Mouse (Mus musculus) gastrocnemius, adult 2 months (tissue): Measurements from ENCODE around the gene BC051142. TPM values are rescaled to one million over a fixed set of nuclear protein-coding genes. Genes with fewer than 3 reads are reported as not detected.
A peak's percentile ranks its signal among the peaks of the same experiment; 100 is the strongest.

Source experiments
- DNase-seq: peaks from one replicate; pipeline ENCODE4 v3.0.0; 2022
- H3K27ac ChIP-seq: fragments of 200-600 bp; 2 replicates; pipeline ENCODE4 v1.8.1; 2022; ENCODE audit warnings: mild to moderate bottlenecking
- H3K4me3 ChIP-seq: fragments of 200-600 bp; 2 replicates; pipeline ENCODE4 v1.8.1; 2022; ENCODE audit warnings: mild to moderate bottlenecking, moderate library complexity
- CTCF ChIP-seq: fragments of 200-600 bp; IDR thresholded peaks from 2 replicates; pipeline ENCODE4 v1.8.1; 2022; ENCODE audit warnings: antibody characterized with exemption, mild to moderate bottlenecking, moderate library complexity
- intact Hi-C: fragments of 180-260 bp; cut with DNase I; formaldehyde crosslinking; loops from one replicate; pipeline ENCODE4 v1.15.1; 2025
- total RNA-seq, 2 experiments: library from RNA; stranded (reverse); gene quantifications; 2 replicates each; pipeline ENCODE4 v1.2.3; 2021

BC051142 gene
- total RNA-seq, 2 experiments from 2014 or later, result 0.43 TPM; not detected in 1

DNA sequence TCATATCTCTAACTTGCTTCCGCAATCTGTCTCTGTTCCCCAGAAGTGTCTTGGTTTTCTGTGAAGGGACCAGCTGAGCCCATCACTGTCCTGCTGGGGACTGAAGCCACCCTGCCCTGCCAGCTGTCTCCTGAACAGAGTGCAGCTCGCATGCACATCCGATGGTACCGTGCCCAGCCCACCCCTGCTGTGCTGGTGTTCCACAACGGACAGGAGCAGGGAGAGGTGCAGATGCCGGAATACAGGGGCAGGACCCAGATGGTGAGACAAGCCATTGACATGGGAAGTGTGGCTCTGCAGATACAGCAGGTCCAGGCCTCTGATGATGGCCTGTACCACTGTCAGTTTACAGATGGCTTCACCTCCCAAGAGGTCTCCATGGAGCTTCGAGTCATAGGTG lies 19.2 kb upstream of the BC051142 start:
- H3K4me3 ChIP-seq, result no peak overlapping the region
- H3K27ac ChIP-seq, result no peak overlapping the region
- TF ChIP-seq CTCF, result no peak
- no peak for DNase-seq
- intact Hi-C loops, result no loop called here

- H3K4me3 ChIP-seq, result no peak overlapping the region
- H3K27ac ChIP-seq, result no peak overlapping the region
- intact Hi-C loops, result no loop called here
- TF ChIP-seq CTCF, result no peak
- no peak for DNase-seq
Measured at GRCm38 (mm10) chr17:34381876-34382275, 16.7 kb upstream of the BC051142 start.

GRCm38 (mm10) chr17:34383212-34383611 lies 15.4 kb upstream of the BC051142 start:
- DNase-seq, result no peak
- peak; percentile 13; the same call in 1 of the 2 replicates for TF ChIP-seq CTCF
- intact Hi-C loops, result no loop called here
- no peak overlapping the region for H3K4me3 ChIP-seq
- H3K27ac ChIP-seq, result no peak overlapping the region

DNA sequence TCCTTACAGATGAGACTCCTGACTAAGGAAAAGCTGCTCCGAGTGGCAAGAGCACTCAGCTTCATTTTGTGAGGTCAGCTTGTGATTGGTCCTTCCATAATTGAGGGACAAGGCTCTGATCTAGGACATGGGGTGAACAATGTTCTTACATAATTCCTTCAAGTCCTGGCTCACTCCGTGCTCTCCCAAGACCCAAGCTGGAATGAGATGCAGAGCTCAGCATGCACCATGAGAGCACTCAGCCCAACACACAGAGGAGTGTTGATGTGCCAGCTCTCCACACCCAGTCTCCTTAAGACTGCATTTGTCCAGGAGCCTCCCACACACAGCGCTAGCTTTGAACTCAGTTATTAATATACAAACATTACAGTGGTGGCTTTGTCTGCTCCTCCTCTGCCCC lies 13.9 kb upstream of the BC051142 start:
- H3K4me3 ChIP-seq, result no peak overlapping the region
- intact Hi-C loops, result no loop called here

DNA sequence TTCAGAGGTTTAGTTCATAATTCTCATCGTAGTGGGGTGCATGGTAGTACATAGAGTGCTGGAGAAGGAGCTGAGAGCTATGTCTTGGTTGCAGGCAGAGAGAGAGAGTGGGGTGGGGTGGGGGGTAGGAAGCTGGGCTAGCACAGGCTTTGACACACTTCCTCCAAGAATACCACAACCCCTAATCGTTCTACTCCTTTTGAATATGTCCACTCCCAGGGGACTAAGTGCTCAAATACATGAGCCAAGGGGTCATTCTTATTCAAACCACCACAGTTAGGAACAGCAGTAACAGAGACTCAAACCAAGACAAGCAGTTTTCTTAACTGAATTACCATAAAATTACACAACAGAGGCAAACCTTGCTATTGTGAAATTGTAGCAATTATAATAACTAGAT lies 12.0 kb upstream of the BC051142 start:
- no peak for DNase-seq
- H3K27ac ChIP-seq, result no peak overlapping the region
- intact Hi-C loops, result no loop called here

More for the DNA sequence above, 13.9 kb upstream of the BC051142 start:
- no peak overlapping the region for H3K27ac ChIP-seq
- DNase-seq, result no peak
- TF ChIP-seq CTCF, result no peak

DNA sequence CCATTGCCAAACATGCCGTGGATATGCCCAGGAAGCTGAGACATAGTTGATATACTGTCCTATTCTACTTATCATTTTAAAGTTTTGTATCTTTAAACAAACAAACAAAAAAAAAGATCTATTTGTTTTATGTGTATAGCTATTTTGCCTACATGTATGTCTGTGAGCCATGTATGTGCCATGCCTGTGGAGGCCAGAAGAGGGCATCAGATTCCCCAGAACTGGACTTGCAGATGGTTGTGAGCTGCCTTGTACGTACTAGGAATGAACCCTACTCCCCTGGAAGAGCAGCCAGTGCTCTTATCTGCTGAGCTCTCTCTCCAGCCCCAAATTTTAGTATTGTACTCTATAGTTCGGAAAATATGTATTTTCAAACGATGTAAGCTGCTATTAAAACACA lies 10.1 kb upstream of the BC051142 start:
- Histone ChIP-seq H3K27ac (no peak overlapping the region), H3K4me3 (no peak overlapping the region)
- DNase-seq, result peak; percentile 23
- TF ChIP-seq CTCF, result peak; percentile 62
- intact Hi-C loops, result no loop called here

More for the DNA sequence above, 12.0 kb upstream of the BC051142 start:
- no peak overlapping the region for H3K4me3 ChIP-seq
- no peak for TF ChIP-seq CTCF

DNA sequence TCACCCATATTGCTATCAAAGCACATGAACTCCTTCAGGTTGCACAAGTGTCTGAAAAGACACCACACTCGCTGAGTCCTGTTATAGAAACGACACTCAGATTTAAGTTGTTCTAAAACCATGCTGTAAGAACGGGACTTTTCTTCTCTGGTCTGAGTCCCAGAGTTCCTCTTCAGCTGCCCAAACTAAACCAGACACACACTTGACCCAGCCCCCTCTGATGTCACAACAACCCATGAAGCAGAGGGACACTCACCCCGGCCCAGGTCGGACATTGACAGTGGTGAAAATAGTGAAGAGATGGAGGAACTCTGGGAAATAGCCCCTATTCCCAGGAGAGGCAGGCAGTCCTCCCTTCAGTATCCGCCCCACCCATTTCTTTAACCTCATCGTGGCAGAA lies 7.1 kb upstream of the BC051142 start:
- Histone ChIP-seq H3K27ac (no peak overlapping the region), H3K4me3 (peak overlapping the region; percentile 61; the same call in 1 of the 2 replicates)
- intact Hi-C loops, result no loop called here
- peak; percentile 15 for DNase-seq
- no peak for TF ChIP-seq CTCF

GRCm38 (mm10) chr17:34392321-34392720 lies 6.3 kb upstream of the BC051142 start:
- TF ChIP-seq CTCF, result no peak
- peak; percentile 39 for DNase-seq
- Histone ChIP-seq H3K4me3 (peak overlapping the region; percentile 61), H3K27ac (no peak overlapping the region; the same call in 1 of the 2 replicates)
- intact Hi-C loops, result no loop called here

DNA sequence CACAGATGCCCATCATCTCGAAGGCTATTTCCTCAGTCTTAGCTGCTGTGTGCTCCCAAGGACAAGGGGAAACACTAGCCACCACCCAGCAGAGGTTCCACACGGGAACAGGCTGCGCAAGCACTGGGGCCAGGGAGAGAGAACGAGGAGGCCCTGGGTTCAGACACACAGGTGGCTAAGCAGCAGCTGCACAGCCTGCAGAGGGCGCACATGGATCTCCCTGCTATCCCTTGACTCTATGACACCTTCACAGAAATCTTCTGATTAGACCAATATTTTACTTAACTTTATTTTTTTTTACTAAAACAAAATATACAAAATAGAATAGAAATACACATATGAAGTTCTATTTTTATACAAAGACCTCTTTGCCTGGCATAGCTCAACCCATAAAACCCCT lies 1.3 kb upstream of the BC051142 start:
- Histone ChIP-seq H3K4me3 (no peak overlapping the region), H3K27ac (no peak overlapping the region)
- peak; percentile 14; the same call in 1 of the 2 replicates for TF ChIP-seq CTCF
- DNase-seq, result no peak
- intact Hi-C loops, result no loop called here

GRCm38 (mm10) chr17:34398058-34398710 lies 436 bp upstream of the BC051142 start:
- peak overlapping the region; percentile 81; the same call in 1 of the 2 replicates for H3K27ac ChIP-seq
- peak overlapping the region; percentile 76 for H3K4me3 ChIP-seq
- intact Hi-C loops, result no loop called here
- TF ChIP-seq CTCF, result no peak
- DNase-seq, result peak; percentile 15

- DNase-seq, result no peak
- intact Hi-C loops, result no loop called here
- Histone ChIP-seq H3K4me3 (no peak overlapping the region), H3K27ac (no peak overlapping the region)
- TF ChIP-seq CTCF, result no peak
Measured at GRCm38 (mm10) chr17:34399394-34399715, 735 bp downstream of the BC051142 start.

GRCm38 (mm10) chr17:34411117-34411516 lies 12.5 kb downstream of the BC051142 start:
- intact Hi-C loops, result no loop called here
- peak; percentile 30 for DNase-seq
- Histone ChIP-seq H3K27ac (no peak overlapping the region), H3K4me3 (no peak overlapping the region)
- TF ChIP-seq CTCF, result peak; percentile 77

GRCm38 (mm10) chr17:34420014-34420413 lies 21.4 kb downstream of the BC051142 start:
- Histone ChIP-seq H3K27ac (no peak overlapping the region), H3K4me3 (no peak overlapping the region)
- TF ChIP-seq CTCF, result no peak
- no peak for DNase-seq
- intact Hi-C loops, result no loop called here

- H3K27ac ChIP-seq, result no peak overlapping the region
- no peak for DNase-seq
- H3K4me3 ChIP-seq, result no peak overlapping the region
- TF ChIP-seq CTCF, result no peak
- intact Hi-C loops, result no loop called here
Measured at GRCm38 (mm10) chr17:34427597-34427996, 29.0 kb downstream of the BC051142 start.
